Mouse (Mus musculus): ENCODE data around the gene Akr1b10.
"Not testable (repeated sequence)": the region's sequence is repeated elsewhere in the genome, so short reads cannot be mapped to it uniquely, and the experiment has no call there.

The Akr1b10 gene

DNA sequence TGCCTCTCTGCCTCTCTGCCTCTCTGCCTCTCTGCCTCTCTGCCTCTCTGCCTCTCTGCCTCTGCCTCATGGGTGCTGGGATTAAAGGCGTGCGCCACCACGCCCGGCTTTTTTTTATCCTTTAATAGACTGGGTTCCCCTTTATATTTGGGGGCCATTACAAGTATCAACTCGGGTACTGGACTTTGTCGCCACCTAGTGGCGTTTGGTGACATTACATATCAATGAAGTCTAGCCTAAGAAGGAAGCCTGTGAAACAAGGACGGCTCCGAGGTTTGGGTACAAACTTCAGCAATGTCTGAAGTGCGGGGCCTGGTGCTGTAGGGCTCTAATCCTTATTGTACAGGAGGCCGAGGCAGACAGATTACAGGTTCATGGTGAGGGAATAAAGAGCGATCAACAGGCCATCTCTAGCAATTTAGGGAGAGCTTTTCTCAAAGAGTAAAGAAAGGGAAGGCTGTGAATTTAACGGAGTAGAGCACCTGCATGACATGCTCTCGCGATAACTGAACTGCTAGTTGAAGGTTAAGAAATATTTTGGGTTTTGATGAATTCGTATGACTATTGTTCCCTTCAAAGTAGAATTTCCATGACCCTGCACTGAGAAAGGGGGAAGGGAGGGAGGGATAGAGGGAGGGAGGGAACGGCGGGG is 12.2 kb upstream of the Akr1b10 start:
- peak; percentile 87 for DNase-seq

DNA sequence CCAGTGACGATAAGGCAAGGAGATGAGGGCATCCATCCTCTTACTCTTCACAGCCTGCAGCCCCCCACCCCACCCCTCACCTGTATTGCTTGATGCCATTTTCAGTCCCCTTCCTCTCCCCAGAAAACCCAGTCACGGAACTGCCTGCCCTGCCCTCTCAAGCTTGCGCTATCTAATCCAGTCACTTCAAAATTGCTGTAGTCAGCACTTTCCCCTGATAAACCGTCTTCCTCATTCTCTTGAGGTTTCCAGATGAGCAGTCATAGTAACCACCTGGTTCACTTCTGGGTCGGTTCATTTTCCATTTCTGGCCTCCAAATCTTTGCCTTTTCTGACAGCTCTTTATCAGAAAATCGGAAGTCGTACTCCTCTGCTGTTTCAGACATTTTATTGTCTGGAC is 10.2 kb upstream of the Akr1b10 start:
- DNase-seq, result no peak

DNA sequence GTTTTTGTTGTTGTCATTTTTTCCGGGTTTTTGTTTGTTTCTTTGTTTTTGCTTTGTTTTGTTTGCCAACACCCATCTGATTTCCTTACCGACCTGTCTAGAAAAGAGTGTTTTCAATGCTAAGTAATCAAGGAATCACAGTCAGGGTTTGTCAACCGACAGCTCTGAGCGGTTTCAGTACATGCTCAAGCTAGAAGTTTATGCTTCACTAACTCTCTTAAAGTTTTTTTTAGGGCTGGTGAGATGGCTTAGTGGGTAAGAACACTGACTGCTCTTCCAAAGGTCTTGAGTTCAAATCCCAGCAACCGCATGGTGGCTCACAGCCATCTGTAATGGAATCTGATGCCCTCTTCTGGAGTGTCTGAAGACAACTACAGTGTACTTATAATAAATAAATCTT is 8.1 kb upstream of the Akr1b10 start:
- not testable (repeated sequence) for DNase-seq

DNA sequence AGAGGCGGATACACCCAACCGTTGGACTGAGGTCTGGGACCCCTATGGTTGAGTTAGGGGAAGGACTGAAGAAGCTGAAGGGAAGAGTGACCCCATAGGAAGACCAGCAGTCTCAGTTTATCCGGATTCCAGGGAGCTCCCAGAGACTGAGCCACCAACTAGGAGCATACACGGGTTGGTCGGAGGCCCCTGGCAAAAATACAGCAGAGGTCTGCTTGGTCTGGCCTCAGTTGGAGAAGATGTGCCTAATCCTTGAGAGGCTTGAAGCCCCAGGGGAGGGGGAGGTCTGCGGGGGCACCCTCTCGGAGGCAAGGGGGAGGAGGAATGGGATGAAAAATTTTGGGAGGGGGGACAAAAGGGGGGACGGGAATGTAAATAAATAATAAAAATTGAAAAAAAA is 617 bp upstream of the Akr1b10 start:
- no peak for DNase-seq

DNA sequence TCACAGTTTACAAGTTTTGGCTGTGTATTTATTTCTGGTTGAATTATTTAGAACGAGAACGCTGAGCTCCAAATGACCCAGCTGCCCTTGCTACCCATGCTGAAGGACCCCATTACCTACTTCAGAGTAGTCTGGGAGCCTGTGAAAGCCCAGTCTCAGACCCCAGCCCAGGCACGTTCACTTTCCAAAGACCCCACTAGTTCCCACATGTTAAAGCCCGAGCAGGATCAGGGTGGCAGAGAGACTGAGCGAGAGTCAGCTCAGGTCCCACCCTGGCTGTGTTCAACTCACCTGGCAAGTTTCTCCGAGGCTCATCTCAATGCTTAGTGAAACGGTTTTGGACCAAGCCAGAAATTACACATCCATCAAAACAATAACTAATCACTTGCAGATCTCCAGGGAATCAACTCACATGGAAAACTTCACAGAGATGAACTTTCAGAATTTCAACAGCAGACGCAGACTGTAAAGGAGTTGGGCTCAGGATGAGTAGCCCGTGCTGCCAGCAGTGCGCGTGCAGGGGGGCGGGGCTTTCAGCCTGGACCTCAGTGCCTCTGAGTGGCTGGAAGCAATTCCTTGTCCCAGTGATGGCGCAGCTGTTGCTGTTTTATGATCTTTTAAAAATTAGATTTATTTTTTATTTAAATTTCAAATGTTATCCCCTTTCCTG is 818 bp downstream of the Akr1b10 start:
- peak; percentile 83 for DNase-seq

DNA sequence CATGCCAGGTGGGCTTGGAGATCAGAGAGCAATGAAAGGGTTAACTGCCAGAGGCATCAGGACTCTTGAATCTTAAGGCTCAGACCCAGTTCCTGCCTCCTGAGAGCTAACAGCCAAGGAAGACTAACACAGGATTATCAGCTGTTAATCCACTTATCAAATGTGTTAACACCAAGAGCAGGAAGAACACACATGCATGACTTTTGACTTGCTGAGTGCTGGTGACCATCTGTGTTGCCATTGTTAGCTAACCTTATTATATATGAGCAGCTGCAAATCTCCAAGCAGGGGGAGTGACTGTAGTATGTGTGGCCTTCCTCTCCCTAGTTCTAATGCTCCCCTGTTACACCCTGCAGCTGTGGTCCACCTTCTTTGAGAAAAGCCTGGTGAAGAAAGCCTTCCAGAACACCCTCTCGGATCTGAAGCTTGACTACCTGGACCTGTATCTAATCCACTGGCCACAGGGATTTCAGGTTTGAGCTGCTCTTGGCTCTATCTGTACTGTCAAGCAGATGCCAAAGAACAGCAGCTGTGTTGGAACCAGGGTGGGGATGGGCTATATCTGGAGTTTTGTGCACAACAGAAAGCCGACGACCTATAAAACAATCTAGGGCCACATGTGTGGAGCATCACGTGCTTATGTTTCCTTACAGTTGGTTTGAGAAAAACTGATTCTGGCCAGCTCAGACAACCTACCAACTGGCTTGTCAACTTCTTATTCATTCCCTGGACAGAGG is 4.6 kb downstream of the Akr1b10 start:
- DNase-seq, result no peak

DNA sequence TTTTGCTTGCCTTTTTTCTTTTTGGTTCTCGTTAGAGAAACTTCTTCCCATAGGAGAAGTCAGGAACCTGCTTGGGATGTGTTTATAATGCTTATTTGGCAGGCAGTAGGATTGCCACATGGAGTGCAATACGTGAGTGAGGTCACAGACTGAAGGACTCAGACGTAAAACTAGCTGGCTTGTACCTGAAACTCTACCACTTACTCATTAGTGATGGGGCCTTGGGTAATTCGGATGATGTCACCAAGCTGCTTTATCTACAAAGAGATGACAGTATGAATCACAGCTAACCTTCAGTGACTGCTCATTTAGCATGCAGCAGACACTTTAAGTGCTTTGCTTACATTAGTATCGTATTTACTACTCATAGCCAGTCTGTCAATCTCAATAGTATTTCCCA is 11.9 kb downstream of the Akr1b10 start:
- DNase-seq, result no peak

DNA sequence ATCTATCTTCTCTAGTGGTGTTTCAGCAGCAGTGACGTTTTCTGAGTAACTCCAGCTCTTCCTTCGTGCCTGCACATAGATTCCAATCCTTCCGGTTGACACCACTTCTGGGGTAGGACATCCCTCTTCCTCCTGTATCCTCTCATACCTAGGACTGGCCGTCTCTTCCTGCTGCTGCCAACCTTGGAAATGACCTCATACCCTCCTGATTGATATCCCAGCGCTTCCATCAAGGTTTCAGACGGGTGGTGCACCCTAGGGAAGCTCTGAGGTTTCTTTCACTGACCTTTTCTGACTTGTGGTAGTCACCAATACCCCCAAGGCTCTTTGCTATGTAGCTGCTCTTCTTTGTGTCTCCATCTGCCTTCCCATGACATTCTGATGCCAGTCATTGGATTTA is 14.4 kb downstream of the Akr1b10 start:
- DNase-seq, result no peak

DNA sequence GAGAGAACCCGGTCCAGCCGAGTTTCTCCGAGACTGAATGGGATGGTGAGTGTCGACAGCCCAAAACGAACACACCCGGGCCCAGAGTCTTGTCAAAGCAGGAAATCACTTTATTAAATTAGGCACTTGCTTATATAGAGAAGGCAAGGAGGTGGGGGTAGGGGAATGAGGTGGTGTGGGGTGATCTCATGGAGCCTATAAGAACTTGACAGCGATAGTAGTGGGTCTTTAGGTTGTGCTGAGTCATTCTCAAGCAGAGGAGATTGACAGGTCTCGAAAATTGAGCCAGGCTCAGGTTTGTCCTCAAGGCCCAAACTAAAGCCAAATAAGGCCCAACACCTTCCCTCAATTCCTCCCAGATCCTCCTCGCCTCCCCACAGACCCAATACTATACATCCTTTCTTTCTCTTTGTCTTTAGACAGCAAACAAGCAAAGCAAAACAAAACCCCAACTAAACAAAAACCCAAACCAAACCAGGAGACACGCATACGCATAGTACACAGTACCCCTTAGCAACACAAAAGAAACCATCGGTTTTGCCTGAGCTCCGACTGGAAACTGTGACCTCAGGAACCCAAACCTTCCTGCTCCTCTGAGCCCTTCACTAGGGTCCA is 15.7 kb downstream of the Akr1b10 start:
- no peak for DNase-seq

DNA sequence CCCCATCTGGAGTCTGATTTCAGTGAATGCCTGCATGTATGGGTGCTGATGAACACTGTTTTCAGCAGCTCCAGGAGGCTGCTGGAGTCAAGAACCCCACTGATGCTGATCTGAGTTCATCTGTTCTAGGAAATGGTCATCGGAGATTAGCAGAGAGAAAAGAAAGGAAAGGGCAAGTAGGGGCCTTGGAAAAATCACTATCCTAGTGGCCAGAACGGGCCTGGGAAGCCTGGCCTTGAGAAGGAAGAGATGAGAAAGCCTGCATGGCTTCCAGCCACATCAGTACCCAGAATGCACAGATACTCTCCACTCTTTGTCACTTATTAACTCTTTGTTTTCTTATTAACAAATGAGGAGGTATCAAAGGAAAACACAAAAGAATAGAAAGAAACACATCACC is 16.7 kb downstream of the Akr1b10 start:
- no peak for DNase-seq

DNA sequence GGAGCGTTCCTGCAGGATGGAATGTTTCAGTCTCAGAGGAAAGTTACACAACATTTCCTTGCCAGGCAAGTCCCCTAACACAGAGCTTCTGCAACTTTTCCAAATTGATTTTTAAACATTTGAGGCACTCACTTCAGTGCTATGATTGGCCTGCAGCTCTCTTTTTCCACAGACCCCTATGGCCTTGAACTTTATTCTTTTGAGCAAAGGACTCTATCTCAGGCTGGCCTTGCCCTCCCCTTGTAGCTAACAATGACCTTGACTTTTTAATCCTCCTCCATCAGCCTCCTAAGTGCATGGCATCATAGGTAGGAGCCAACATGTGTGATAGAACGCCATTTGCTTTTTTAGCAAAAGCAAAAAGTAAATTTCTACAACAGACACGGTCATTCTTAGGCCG is 22.7 kb downstream of the Akr1b10 start:
- no peak for DNase-seq

DNA sequence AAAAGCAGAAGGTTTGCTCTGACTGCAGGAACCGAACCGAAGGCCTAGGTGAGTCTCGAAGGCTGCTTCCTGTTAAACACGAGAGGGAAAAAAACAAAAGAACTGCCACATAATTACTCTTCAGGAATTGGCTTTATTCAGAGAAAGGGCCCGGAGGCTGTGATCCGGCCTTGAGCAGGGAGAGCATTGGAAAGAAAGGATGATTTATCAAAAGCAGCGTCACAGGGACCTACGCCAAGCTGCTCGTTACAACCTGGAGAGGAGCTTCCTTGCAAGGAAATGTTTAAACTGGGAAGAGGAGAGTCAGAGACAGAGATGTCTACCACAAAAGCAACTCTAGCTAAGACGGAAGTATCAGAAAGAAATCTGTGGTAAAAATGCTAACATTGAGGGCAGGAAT is 23.4 kb downstream of the Akr1b10 start:
- no peak for DNase-seq

DNA sequence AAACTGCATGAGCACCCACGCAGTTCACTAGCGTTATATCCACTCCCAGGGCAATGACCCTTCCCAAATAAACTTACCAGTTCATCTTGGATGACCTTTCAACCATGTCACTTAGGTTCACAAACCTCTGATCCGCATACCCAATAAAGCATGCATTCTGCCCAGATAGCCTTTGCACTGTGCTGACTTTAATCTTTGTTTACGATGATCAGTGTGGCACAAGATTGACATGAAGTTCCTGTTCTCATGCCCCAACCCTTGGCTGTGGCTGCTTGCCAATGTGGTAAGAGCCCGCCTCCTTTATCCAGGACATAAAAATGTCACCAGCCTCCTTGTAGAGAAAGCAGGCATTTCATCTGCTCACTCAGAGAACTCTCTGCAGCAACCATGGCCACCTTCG is 28.0 kb downstream of the Akr1b10 start, which contains the start of gene Akr1b7:
Gene Akr1b7, plus strand, starts transcription at position 312 of the 400 bp plus-strand sequence.
- peak; percentile 54 for DNase-seq

DNA sequence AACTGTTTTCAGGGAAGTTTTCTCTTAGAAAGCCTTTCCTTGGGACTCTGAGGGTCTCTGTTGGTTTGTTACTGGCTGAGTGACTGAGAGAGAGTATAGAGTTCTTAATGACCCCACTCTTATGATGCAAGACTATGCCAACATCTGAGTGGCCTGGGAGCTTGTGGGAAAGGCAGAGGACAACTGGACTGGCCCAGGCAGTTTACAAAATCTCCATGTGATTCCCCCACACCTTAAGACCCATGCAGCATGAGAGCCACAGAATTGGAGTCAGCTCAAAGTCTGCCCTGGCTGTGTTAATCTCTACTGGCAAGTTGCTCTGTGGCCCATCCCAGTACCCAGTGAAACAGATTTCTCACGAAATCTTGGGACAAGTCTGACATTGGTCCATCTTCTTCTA is 28.7 kb downstream of the Akr1b10 start:
- no peak for DNase-seq

DNA sequence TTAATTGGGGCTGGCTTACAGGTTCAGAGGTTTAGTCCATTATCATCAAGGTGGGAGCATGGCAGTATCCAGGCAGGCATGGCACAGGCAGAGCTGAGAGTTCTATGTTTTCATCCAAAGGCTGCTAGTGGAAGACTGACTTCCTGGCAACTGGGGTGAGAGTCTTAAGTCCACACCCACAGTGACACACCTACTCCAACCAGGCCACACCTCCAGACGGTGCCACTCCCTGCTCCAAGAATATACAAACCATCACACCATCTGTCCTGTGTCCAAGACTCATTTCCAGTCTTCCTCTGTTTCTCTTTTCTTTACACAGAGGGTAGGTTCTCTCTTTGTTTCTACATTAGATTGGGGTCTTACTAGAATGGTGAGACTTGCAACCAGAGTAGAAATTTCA is 29.4 kb downstream of the Akr1b10 start:
- not testable (repeated sequence) for DNase-seq

DNA sequence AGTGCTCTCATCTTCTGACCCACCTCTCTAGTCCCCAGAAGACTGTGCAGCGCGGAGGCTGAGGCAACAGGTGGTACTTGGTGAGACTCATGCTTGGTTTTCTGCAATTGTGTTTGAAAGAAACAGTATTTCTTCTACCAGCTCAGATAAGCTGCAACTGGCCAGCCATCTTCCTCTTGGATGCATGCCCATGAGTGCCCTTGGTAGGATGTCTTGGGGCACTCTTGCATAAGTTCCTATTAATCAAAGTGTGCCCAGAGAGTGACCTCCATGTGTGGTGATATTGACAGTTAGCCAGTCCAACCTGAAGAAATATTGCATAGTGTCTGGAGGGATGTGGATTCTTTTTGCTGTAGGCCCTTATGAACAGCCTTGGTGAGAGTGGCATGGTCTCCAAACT is 32.5 kb downstream of the Akr1b10 start:
- no peak for DNase-seq

DNA sequence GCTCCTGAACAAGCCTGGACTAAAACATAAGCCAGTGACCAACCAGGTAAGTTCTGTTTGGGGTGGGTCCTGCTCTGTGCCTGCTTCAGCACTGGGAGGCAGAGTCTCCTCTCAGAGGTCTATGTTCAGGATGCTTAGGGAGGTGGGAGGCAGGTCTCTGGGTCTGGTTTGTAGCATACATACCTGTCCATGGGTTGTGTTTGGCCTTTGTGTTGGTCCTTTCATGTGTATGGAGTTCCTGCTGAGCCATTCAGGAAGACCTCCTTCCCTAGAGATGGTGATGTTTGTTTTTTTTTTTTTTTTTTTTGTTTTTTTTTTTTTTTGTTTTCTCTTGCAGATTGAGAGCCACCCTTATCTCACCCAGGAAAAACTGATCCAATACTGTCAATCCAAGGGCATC is 35.1 kb downstream of the Akr1b10 start:
- DNase-seq, result no peak

DNA sequence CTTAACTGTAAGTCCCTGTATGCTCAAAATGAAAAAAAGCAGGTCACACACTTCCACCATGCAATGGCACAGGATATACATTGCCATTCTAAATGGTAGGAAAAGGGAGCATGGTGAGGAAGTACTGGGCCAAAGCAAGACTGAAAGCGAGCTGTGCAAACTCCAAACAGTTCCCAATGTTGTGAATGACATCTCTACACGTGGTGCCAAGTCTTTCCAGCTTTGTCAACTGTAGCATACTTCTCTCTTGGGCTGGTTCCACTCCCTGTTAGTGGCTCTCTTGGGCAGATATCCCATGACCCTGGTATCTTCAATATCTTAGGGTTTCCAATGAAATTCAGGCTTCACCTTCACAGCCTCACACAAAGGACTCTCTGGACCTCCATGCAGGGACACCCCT is 55.0 kb downstream of the Akr1b10 start:
- DNase-seq, result no peak

DNA sequence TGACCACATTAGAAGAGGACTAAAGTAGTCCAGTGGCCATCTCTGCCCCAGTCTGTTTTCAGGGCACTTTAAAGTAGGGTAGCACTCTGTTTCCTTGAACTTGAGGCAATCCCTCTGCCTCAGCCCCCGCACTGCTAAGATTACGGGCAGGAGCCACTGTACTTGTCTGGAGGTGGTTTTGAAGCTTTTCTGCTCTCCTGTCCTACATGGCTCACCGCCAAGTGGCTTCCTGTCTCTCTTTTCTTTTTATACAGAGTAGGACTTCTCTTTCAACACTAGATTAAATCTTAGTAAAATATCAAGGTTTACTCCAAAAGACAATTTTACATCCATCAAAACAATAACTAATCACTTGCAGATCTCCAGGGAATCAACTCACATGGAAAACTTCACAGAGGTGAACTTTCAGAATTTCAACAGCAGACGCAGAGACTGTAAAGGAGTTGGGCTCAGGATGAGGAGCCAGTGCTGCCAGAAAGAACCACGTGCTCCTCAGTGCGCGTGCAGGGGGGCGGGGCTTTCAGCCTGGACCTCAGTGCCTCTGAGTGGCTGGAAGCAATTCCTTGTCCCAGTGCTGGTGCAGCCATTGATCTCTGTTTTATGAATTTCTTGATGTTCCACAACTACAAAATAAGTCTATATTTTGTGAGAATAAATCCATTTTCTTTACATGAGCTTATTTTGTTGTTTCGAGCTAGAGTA is 57.7 kb downstream of the Akr1b10 start:
- peak; percentile 11 for DNase-seq

DNA sequence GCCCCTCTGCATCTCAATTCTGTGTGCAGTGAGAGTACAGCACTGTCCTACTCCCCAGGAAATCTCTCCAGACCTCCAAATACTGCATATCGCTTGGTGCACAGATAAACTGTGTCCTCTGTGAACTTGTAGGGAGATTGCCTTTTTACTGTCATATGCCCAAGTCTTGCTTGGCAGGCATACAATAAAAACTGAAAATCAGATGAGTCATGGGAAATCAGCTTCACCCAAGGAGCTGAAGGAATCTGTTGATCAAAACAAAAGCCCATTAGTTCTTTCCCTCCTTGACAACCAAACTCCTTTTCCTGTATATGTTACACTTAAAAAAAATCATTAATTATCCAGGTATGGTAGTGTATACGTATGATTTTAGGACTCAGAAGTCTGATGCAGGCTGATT is 59.8 kb downstream of the Akr1b10 start:
- DNase-seq, result no peak
